Mouse (Mus musculus) ES-Bruce4 (cell line): ENCODE data around the gene Tmem104.

ENCODE experiments used
- CTCF ChIP-seq: IDR thresholded peaks from one replicate; pipeline ENCODE4 v1.8.1; 2011; ENCODE audit warnings: low read depth, low read length
- POLR2A ChIP-seq: IDR thresholded peaks from one replicate; pipeline ENCODE4 v1.8.1; 2011; ENCODE audit warnings: low read length; ENCODE audit not compliant: insufficient read depth

DNA sequence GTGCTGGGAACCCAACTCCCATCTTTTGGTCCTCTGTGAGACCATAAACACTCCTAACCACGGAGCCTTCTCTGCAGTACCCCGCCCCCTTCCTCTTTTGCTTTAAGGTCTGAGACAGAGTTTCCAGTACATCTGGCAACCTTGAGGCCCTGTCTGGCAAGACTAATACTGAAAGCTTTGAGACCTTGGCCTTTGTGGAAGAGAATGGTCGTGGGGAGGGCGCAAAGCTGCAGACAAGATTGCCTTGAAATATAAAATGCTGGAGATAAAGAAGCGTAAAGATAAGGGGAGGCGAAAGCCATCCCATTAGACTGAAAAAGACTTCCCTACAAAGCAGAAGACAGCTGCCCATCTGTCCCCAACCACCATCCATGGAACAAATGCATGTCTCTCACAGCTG lies 88.2 kb downstream of the Tmem104 start:
- TF ChIP-seq CTCF: no peak
- no peak for TF ChIP-seq POLR2A
